ENCODE assay signal across 21 mouse cellular contexts in the genomic region with DNA sequence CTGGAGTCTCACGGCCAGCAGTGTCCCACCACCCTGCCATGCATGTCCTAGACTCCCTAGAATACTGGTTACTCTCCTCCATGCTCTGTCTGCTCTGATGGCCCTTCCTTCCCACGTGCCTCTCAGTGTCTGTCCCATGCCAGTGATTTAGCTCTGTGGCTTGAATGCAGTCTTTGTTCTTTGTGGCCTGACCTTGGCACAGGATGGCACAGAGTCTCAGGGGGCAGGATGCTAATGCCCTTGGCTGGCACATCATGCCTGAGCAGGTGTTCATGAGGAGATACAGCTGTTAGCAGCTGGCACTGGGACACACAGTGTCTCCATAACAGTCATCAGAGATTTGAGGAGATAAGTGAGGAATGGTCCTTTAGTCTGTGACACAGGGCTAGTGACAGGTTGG. TPM values are rescaled to one million over a fixed set of nuclear protein-coding genes. Genes with fewer than 3 reads are reported as not detected.
DNase-seq lines count a peak whose midpoint lies in the region; ATAC-seq and TF ChIP-seq lines count a peak whose summit lies in the region.
"Had no signal": no experiment of that assay in that cellular context is flagged by ENCODE, and none has a peak within 500 bp of the region (broad histone marks: within the 10 kb centered on the region; RNA-seq: fewer than 3 reads in every experiment).

No protein-coding gene starts in this region.

- H3K4me3 ChIP-seq in hindbrain, postnatal 0 days (ENCODE audit: low read length) = no peak overlapping the region
- H3K4me3 ChIP-seq in hindbrain, embryonic 11.5 days (ENCODE audit: low read depth, low read length) = no peak overlapping the region
- no peak overlapping the region for H3K4me3 ChIP-seq in midbrain, embryonic 10.5 days
- no peak overlapping the region for H3K4me3 ChIP-seq in midbrain, embryonic 14.5 days (replicated peaks; ENCODE audit: low read depth, low read length)
- no peak overlapping the region for H3K4me3 ChIP-seq in cortical plate, adult 2 months (ENCODE audit: insufficient read depth, low read length)
- H3K4me3 ChIP-seq in intestine, postnatal 0 days (ENCODE audit: low read depth, low read length) = no peak overlapping the region
- H3K4me3 ChIP-seq: embryonic facial prominence, embryonic 15.5 days; forebrain, embryonic 12.5 days; limb, embryonic 15.5 days had no signal

- peaks cover 27% of the 10 kb centered on the region for H3K36me3 ChIP-seq in hindbrain, postnatal 0 days (ENCODE audit: insufficient read depth, low read length)
- peaks cover 3% of the 10 kb centered on the region; the same call in 1 of the 2 replicates for H3K36me3 ChIP-seq in hindbrain, embryonic 11.5 days (ENCODE audit: control insufficient read depth, insufficient read depth, low read length)
- H3K36me3 ChIP-seq in midbrain, embryonic 10.5 days = peaks cover 98% of the 10 kb centered on the region
- H3K36me3 ChIP-seq in midbrain, embryonic 14.5 days (ENCODE audit: control insufficient read depth, insufficient read depth, low read length) = peaks cover 64% of the 10 kb centered on the region
- no peaks in the 10 kb centered on the region for H3K36me3 ChIP-seq in intestine, postnatal 0 days (ENCODE audit: control insufficient read depth, insufficient read depth)
- H3K36me3 ChIP-seq: embryonic facial prominence, embryonic 15.5 days; G1E; limb, embryonic 15.5 days had no signal

- H3K4me2 ChIP-seq in hindbrain, postnatal 0 days (ENCODE audit: low read depth, low read length) = no peak overlapping the region
- H3K4me2 ChIP-seq in hindbrain, embryonic 11.5 days (replicated peaks; ENCODE audit: low read depth, low read length) = no peak overlapping the region
- no peak overlapping the region for H3K4me2 ChIP-seq in midbrain, embryonic 14.5 days (ENCODE audit: low read length)
- no peak overlapping the region for H3K4me2 ChIP-seq in intestine, postnatal 0 days (replicated peaks; ENCODE audit: low read depth)
- H3K4me2 ChIP-seq: embryonic facial prominence, embryonic 15.5 days; forebrain, embryonic 12.5 days; hindbrain, embryonic 14.5 days; limb, embryonic 15.5 days had no signal

- peak; percentile 47 for DNase-seq in cerebellum, adult 11-12 months
- DNase-seq in cerebellum, adult 8-10 months = no peak
- DNase-seq in hindbrain, postnatal 0 days (ENCODE audit: low spot score) = peak; percentile 52
- no peak for DNase-seq in hindbrain, embryonic 11.5 days (ENCODE audit: low spot score)
- DNase-seq in midbrain, embryonic 10.5 days (ENCODE audit: low spot score) = no peak
- DNase-seq in midbrain, embryonic 14.5 days = no peak
- DNase-seq: embryo, embryonic 11 days; gastrocnemius, postnatal 25 days; heart, postnatal 10 days; kidney, adult 11 months; thymus, postnatal 25 days had no signal

- peaks cover 19% of the 10 kb centered on the region for H3K4me1 ChIP-seq in hindbrain, postnatal 0 days (ENCODE audit: insufficient read depth, low read length)
- peaks cover 6% of the 10 kb centered on the region for H3K4me1 ChIP-seq in hindbrain, embryonic 11.5 days (replicated peaks; ENCODE audit: control insufficient read depth, insufficient read depth, low read length)
- H3K4me1 ChIP-seq in midbrain, embryonic 10.5 days = peaks cover 36% of the 10 kb centered on the region
- H3K4me1 ChIP-seq in midbrain, embryonic 14.5 days (ENCODE audit: control insufficient read depth, insufficient read depth, low read length) = peaks cover 14% of the 10 kb centered on the region
- H3K4me1 ChIP-seq in cortical plate, adult 2 months (ENCODE audit: control insufficient read depth, insufficient read depth, low read length) = peaks cover 20% of the 10 kb centered on the region
- H3K4me1 ChIP-seq in intestine, postnatal 0 days (replicated peaks; ENCODE audit: control insufficient read depth, insufficient read depth, low read length) = no peaks in the 10 kb centered on the region
- H3K4me1 ChIP-seq: embryonic facial prominence, embryonic 15.5 days had no signal

- no peaks in the 10 kb centered on the region for H3K27me3 ChIP-seq in hindbrain, postnatal 0 days (ENCODE audit: insufficient read depth, low read length)
- no peaks in the 10 kb centered on the region for H3K27me3 ChIP-seq in hindbrain, embryonic 11.5 days (ENCODE audit: control insufficient read depth, insufficient read depth, low read length)
- H3K27me3 ChIP-seq in midbrain, embryonic 10.5 days (ENCODE audit: low read depth, poor library complexity, severe bottlenecking) = no peaks in the 10 kb centered on the region
- no peaks in the 10 kb centered on the region for H3K27me3 ChIP-seq in midbrain, embryonic 14.5 days (ENCODE audit: control insufficient read depth, insufficient read depth, low read length)
- no peaks in the 10 kb centered on the region for H3K27me3 ChIP-seq in intestine, postnatal 0 days (replicated peaks; ENCODE audit: control insufficient read depth, insufficient read depth, low read length)
- H3K27me3 ChIP-seq: embryonic facial prominence, embryonic 15.5 days; forebrain, embryonic 12.5 days had no signal

- peak; percentile 57 for ATAC-seq in hindbrain, postnatal 0 days
- no peak for ATAC-seq in hindbrain, embryonic 11.5 days (ENCODE audit: low FRiP score)
- no peak for ATAC-seq in midbrain, embryonic 14.5 days (ENCODE audit: low FRiP score, low TSS enrichment)
- ATAC-seq in intestine, postnatal 0 days = no peak
- ATAC-seq: CD4-positive, CD25-positive, alpha-beta regulatory T cell, adult 4 months had no signal

- no peak overlapping the region for H3K9ac ChIP-seq in hindbrain, postnatal 0 days (replicated peaks; ENCODE audit: low read length)
- no peak overlapping the region for H3K9ac ChIP-seq in hindbrain, embryonic 11.5 days (ENCODE audit: low read depth, low read length)
- H3K9ac ChIP-seq in midbrain, embryonic 14.5 days (replicated peaks; ENCODE audit: low read length) = no peak overlapping the region
- H3K9ac ChIP-seq in intestine, postnatal 0 days (ENCODE audit: low read depth, low read length) = no peak overlapping the region
- H3K9ac ChIP-seq: embryonic facial prominence, embryonic 15.5 days; forebrain, embryonic 12.5 days; hindbrain, embryonic 14.5 days; limb, embryonic 15.5 days had no signal

- TF ChIP-seq POLR2A in cortical plate, adult 2 months (IDR thresholded peaks at IDR 0.05; ENCODE audit: extremely low read depth, insufficient read depth, low read length) = no peak

- 34% methylated on average over 2 of the region's 2 CpGs for WGBS in hindbrain, postnatal 0 days
- WGBS in hindbrain, embryonic 11.5 days = 66% methylated on average over 2 of the region's 2 CpGs
- 85% methylated on average over 2 of the region's 2 CpGs for WGBS in midbrain, embryonic 10.5 days
- WGBS in midbrain, embryonic 14.5 days = 57% methylated on average over 2 of the region's 2 CpGs
- WGBS in intestine, postnatal 0 days = 68% methylated on average over 2 of the region's 2 CpGs

- no peak overlapping the region for H3K27ac ChIP-seq in hindbrain, postnatal 0 days
- H3K27ac ChIP-seq in hindbrain, embryonic 11.5 days (ENCODE audit: low read depth, low read length) = no peak overlapping the region
- H3K27ac ChIP-seq in midbrain, embryonic 10.5 days (replicated peaks) = 0 out of 2 replicates have a peak overlapping the region, but pooled peaks have one; percentile 0
- H3K27ac ChIP-seq in midbrain, embryonic 14.5 days (replicated peaks; ENCODE audit: low read depth, low read length) = no peak overlapping the region
- H3K27ac ChIP-seq in cortical plate, adult 2 months (ENCODE audit: insufficient read depth, low read length) = peak overlapping the region; percentile 66
- H3K27ac ChIP-seq in intestine, postnatal 0 days (ENCODE audit: low read depth, low read length) = no peak overlapping the region
- H3K27ac ChIP-seq: embryonic facial prominence, embryonic 15.5 days; forebrain, embryonic 12.5 days; hindbrain, embryonic 14.5 days; kidney, postnatal 0 days; limb, embryonic 15.5 days had no signal

- no peak for TF ChIP-seq CTCF in hindbrain, postnatal 0 days (IDR thresholded peaks at IDR 0.05; ENCODE audit: low read depth)
- no peak for TF ChIP-seq CTCF in cortical plate, adult 2 months (IDR thresholded peaks at IDR 0.05; ENCODE audit: extremely low read depth, insufficient read depth, low read length)
- TF ChIP-seq CTCF in intestine, postnatal 0 days (IDR thresholded peaks at IDR 0.05; ENCODE audit: low read depth) = no peak

- no peaks in the 10 kb centered on the region for H3K9me3 ChIP-seq in hindbrain, postnatal 0 days (ENCODE audit: low read length)
- H3K9me3 ChIP-seq in hindbrain, embryonic 11.5 days (ENCODE audit: control insufficient read depth, low read length) = no peaks in the 10 kb centered on the region
- no peaks in the 10 kb centered on the region for H3K9me3 ChIP-seq in midbrain, embryonic 10.5 days (replicated peaks)
- no peaks in the 10 kb centered on the region for H3K9me3 ChIP-seq in midbrain, embryonic 14.5 days (ENCODE audit: control insufficient read depth, low read length)
- H3K9me3 ChIP-seq in intestine, postnatal 0 days (ENCODE audit: control insufficient read depth) = no peaks in the 10 kb centered on the region
- H3K9me3 ChIP-seq: embryonic facial prominence, embryonic 15.5 days; forebrain, embryonic 12.5 days; limb, embryonic 15.5 days had no signal

RNA-seq across cellular contexts. Expression of gene Wscd1, which starts 20.8 kb away (rescaled TPM):
- 188 and 209 TPM in 2 replicates for total RNA-seq in hindbrain, postnatal 0 days (2014; rRNA removed)
- 83.8 and 94.5 TPM in 2 replicates for polyA plus RNA-seq in hindbrain, postnatal 0 days (2015; fragmentation: Nextera tagmentation; extraction: Ambion mirVana)
- polyA plus RNA-seq in hindbrain, embryonic 11.5 days (2014; fragmentation: Nextera tagmentation; extraction: Ambion mirVana) = 31.8 and 40.5 TPM in 2 replicates
- polyA plus RNA-seq in midbrain, embryonic 10.5 days (2016; fragmentation: Nextera tagmentation; extraction: Ambion mirVana) = 61.5 and 86.9 TPM in 2 replicates
- polyA plus RNA-seq in midbrain, embryonic 14.5 days (2014; fragmentation: Nextera tagmentation; extraction: Ambion mirVana) = 62.7 and 67.1 TPM in 2 replicates
- 66.6 TPM in 2 replicates for polyA plus RNA-seq in cortical plate, adult 2 months (2012; rRNA removed)
- polyA plus RNA-seq in intestine, postnatal 0 days (2015; fragmentation: Nextera tagmentation; extraction: Ambion mirVana) = 1.3 and 1.6 TPM in 2 replicates
- total RNA-seq: megakaryocyte-erythroid progenitor cell, adult 5-6 weeks had no signal
- polyA plus RNA-seq: CD4-positive, CD25-positive, alpha-beta regulatory T cell, adult 4 months; G1E had no signal

Comparison
In these comparisons a context has a peak if more than half of its experiments do, and no peak if none do; other contexts are left out.
1. DNase-seq: peak in cerebellum, adult 11-12 months (single experiment) and hindbrain, postnatal 0 days (single experiment); none in cerebellum, adult 8-10 months (single experiment), hindbrain, embryonic 11.5 days (single experiment), midbrain, embryonic 10.5 days (single experiment) and midbrain, embryonic 14.5 days (single experiment).
2. H3K27ac ChIP-seq: peak in midbrain, embryonic 10.5 days (single experiment) and cortical plate, adult 2 months (single experiment); none in hindbrain, postnatal 0 days (single experiment), hindbrain, embryonic 11.5 days (single experiment), midbrain, embryonic 14.5 days (single experiment) and intestine, postnatal 0 days (single experiment).
3. RNA of gene Wscd1, which starts 20.8 kb away (polyA plus RNA-seq): 83.8 to 94.5 TPM in hindbrain, postnatal 0 days, 62.7 to 67.1 TPM in midbrain, embryonic 14.5 days, 66.6 TPM in cortical plate, adult 2 months, 61.5 to 86.9 TPM in midbrain, embryonic 10.5 days and 31.8 to 40.5 TPM in hindbrain, embryonic 11.5 days; 1.3 to 1.6 TPM in intestine, postnatal 0 days; every median in the first group is over 10 times any median in the second.